Mouse (Mus musculus): ENCODE data around the gene Olfr1361.

- TF ChIP-seq CTCF (IDR thresholded peaks at IDR 0.05; ENCODE audit: low read depth) (no peak), EP300 (IDR thresholded peaks at IDR 0.05; ENCODE audit: low read depth) (no peak)
Measured at GRCm38 (mm10) chr13:21677305-21677704, 14.1 kb upstream of the Olfr1361 start, which contains the start of gene Olfr1360.
